Mouse (Mus musculus) lung, postnatal 0 days (tissue): ENCODE results near the gene Ogfod2.

Source experiments
- CTCF ChIP-seq: IDR thresholded peaks from 2 replicates; pipeline ENCODE4 v1.5.1; 2016; ENCODE audit warnings: antibody characterized with exemption, mild to moderate bottlenecking
- EP300 ChIP-seq: IDR thresholded peaks from 2 replicates; pipeline ENCODE4 v1.6.1; 2016; ENCODE audit warnings: antibody characterized with exemption, mild to moderate bottlenecking, control low read depth

- TF ChIP-seq CTCF (no peak), EP300 (peak; percentile 83)
These were observed 38.8 kb downstream of the Ogfod2 start for GRCm38 (mm10) chr5:124150895-124151294.
